Mouse (Mus musculus) heart, postnatal 10 days (tissue): ENCODE data around the gene Ireb2. TPM values are rescaled to one million over a fixed set of nuclear protein-coding genes. Genes with fewer than 3 reads are reported as not detected.
"Not testable (repeated sequence)": the region's sequence is repeated elsewhere in the genome, so short reads cannot be mapped to it uniquely, and the experiment has no call there.

Experiments
- DNase-seq, 2 experiments: peaks; one replicate each; pipeline ENCODE4 v3.0.0; 2021
- intact Hi-C: fragments of 180-260 bp; cut with DNase I; formaldehyde crosslinking; loops from one replicate; pipeline ENCODE4 v1.15.1; 2025
- total RNA-seq, 2 experiments: library from RNA; stranded (reverse); gene quantifications; 2 replicates each; pipeline ENCODE4 v1.2.3; 2021

Gene Ireb2
- total RNA-seq, 2 experiments from 2014 or later: 43.7 to 48.7 TPM

GRCm38 (mm10) chr9:54892111-54892510 is 28.5 kb downstream of the Ireb2 start:
- no peak for DNase-seq
- intact Hi-C loops: no loop called here

- DNase-seq: no peak
- intact Hi-C loops: loop anchor here (2.0 kb wide), 1 partner anchor 66 kb away; no protein-coding TSS in a partner anchor
Measured at GRCm38 (mm10) chr9:54897097-54897496, 33.5 kb downstream of the Ireb2 start.

DNA sequence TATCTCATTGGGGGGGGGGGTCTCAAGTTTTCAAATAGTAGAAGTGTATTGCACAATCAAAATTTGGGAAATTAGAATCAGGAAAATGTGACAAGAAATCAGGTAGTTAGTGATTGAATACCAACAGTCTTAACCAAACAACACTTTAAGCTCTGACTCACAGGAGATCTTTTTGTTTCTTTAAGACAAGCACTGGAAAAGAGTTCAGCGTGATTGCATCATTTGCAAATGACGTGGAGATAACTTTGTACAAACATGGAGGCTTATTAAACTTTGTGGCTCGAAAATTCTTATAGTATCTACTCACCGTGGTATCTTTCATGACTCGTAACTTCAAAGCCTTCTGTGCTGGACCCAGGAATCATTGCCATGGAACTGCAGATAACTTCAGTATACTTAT is 45.9 kb downstream of the Ireb2 start:
- intact Hi-C loops: no loop called here
- DNase-seq: no peak

- DNase-seq: no peak
- intact Hi-C loops: loop anchor here (5.0 kb wide), 1 partner anchor 48 kb away; no protein-coding TSS in a partner anchor
Measured at GRCm38 (mm10) chr9:54915576-54915975, 52.0 kb downstream of the Ireb2 start.

GRCm38 (mm10) chr9:54916401-54916800 is 52.8 kb downstream of the Ireb2 start:
- intact Hi-C loops: loop anchor here (2.0 to 5.0 kb wide), 2 partner anchors 34 to 49 kb away; partner anchors contain the start of genes AY074887 and Psma4
- DNase-seq: peak in 1 of 2 experiments; percentile 5

GRCm38 (mm10) chr9:54917010-54917677 is 53.6 kb downstream of the Ireb2 start, which contains the start of gene Hykk:
TSS of gene Hykk (plus strand) at chr9:54917283.
- peak; percentile 91 to 92 for DNase-seq
- intact Hi-C loops: loop anchor here (2.0 to 5.0 kb wide), 2 partner anchors 34 to 50 kb away; partner anchors contain the start of genes AY074887 and Psma4

GRCm38 (mm10) chr9:54918191-54918590 is 54.6 kb downstream of the Ireb2 start:
- DNase-seq: no peak

DNA sequence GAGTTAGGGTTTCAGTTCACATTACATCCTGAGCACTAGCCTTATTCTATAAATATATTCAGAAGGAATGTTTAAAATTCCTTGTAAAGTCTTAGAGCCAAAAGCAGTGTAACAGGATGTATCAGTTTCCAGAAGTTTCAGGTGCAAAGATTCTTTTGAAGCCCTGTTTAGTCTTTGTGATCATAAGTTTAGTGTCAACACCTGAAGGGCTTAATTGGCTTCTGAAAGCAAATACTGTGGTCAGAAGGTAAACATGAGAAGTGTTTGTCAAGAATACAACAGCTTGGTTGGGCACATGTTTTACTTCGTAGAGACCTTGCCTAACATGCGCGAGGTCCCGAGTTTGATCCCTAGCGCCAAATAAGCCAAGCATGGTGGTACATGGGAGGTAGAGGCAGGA is 55.2 kb downstream of the Ireb2 start:
- DNase-seq: no peak
- intact Hi-C loops: loop anchor here (5.0 kb wide), 1 partner anchor 51 kb away; no protein-coding TSS in a partner anchor

More at GRCm38 (mm10) chr9:54918191-54918590, 54.6 kb downstream of the Ireb2 start:
- intact Hi-C loops: loop anchor here (5.0 kb wide), 1 partner anchor 51 kb away; no protein-coding TSS in a partner anchor

GRCm38 (mm10) chr9:54919946-54920345 is 56.4 kb downstream of the Ireb2 start:
- DNase-seq: no peak

GRCm38 (mm10) chr9:54930741-54931140 is 67.2 kb downstream of the Ireb2 start:
- intact Hi-C loops: no loop called here
- DNase-seq: no peak

More at GRCm38 (mm10) chr9:54919946-54920345, 56.4 kb downstream of the Ireb2 start:
- intact Hi-C loops: loop anchor here (5.0 kb wide), 1 partner anchor 53 kb away; no protein-coding TSS in a partner anchor

- intact Hi-C loops: no loop called here
- no peak for DNase-seq
Measured at GRCm38 (mm10) chr9:54931765-54932164, 68.2 kb downstream of the Ireb2 start.

GRCm38 (mm10) chr9:54932379-54932778 is 68.8 kb downstream of the Ireb2 start:
- intact Hi-C loops: no loop called here
- DNase-seq: no peak

DNA sequence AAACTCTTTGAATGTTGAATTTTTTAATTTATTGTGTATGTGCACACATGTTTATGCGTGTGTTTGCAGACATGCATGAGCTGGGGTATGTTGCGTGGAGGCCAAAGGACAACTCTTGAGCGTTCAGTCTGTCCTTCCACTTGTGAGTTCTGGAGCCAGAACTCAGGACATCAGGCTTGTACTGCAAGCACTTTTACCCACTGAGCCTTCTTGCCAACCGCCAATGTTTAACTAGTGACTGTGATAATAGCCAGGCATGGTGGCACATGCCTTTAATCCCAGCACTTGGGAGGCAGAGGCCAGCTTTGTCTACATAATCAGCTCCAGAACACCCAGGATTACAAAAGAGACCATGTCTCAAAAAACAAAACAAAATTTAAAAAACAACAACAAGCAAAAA is 78.5 kb downstream of the Ireb2 start:
- DNase-seq: no peak
- intact Hi-C loops: no loop called here

- intact Hi-C loops: no loop called here
- no peak for DNase-seq
Measured at GRCm38 (mm10) chr9:54944467-54944866, 80.9 kb downstream of the Ireb2 start.

- DNase-seq: no peak
- intact Hi-C loops: no loop called here
Measured at GRCm38 (mm10) chr9:54946256-54946655, 82.7 kb downstream of the Ireb2 start.

DNA sequence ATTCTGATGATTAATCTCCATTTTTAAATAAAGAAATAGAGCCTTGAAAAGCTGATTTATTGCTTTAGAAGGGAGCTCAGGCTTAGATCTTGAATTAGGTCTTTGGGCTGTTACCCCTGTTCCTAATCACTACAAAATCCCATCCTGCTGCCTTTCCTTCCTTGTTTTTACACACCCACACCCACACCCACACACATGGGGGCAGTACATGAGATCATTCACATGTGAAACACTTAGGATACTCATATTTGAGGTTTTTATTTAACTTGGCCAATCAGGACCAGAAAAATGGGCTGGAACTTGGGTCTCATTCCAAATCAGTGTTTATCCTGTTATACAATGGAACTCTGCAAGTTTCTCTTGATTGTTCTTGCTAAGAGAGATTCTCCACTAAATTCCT is 85.9 kb downstream of the Ireb2 start:
- DNase-seq: peak in 1 of 2 experiments; percentile 31
- intact Hi-C loops: no loop called here

DNA sequence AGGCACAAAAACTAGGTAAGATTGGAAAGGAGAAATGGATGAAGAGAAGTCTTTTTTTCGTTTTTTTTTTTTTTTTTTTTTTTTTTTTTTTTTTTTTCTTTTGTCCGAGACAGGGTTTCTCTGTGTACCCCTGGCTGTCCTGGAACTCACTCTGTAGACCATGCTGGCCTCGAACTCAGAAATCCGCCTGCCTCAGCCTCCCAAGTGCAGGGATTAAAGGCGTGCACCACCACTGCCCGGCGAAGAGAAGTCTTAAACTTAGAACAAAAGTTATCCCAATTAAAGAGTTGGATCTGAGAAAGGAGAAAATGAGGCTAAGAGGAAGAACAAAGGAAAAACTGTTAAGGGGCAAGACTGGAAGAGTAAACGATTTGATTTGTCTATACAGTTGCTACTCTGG is 86.6 kb downstream of the Ireb2 start:
- DNase-seq: not testable (repeated sequence)
- intact Hi-C loops: loop anchor here (2.0 to 5.0 kb wide), 3 partner anchors 33 to 213 kb away; partner anchors contain the start of genes Hykk and Ireb2

DNA sequence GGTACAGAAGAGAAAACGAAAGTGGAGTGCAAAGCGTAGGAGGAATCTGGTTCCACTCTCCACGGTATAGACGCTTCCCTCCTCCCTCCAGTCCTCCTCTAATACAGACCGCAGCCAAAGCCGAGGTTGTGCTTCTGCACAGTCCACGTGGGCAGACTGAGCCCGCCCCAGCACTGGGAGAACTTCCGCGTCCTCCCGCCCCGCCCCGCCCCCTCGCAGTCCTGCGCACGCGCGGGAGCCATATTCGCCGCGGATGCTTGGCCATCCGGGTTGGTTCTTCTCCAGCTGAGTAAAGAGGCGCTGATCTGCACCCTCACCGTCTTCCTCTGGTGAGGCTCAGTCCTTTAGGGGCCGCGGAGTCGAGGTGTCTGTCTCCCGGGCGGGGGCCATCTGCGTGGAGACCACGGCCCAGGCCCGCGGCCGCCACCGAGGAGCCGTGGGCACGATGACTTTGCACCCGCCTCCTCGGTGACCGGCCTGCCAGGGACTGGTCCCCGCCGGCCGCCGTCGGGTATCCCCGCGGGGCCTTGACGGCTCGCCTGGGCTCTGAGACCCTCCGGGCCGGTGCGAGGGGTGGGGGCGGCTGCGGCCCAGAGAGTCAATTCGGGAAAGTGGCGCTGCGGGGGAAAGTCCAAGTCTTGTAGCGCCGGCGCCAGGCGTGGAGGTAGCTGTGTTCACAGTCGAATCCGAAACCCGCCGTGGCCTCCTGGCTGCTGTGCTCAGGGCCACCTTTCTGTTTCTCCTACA is 87.2 kb downstream of the Ireb2 start, which contains the start of the genes Psma4 and AY074887:
Psma4 (plus strand) TSS at position 216 of the 747 bp plus-strand sequence.
AY074887 (minus strand) TSS at position 424 of the 747 bp plus-strand sequence.
- peak; percentile 94 to 95 for DNase-seq
- intact Hi-C loops: loop anchor here (2.0 to 5.0 kb wide), 3 partner anchors 34 to 213 kb away; partner anchors contain the start of genes Hykk and Ireb2

GRCm38 (mm10) chr9:54961059-54961458 is 97.5 kb downstream of the Ireb2 start:
- intact Hi-C loops: no loop called here

More at GRCm38 (mm10) chr9:54961059-54961458, 97.5 kb downstream of the Ireb2 start:
- DNase-seq: no peak
